Mouse (Mus musculus): ENCODE measurements at regions not wholly inside any gene's neighbourhood (a gene's known extent, or its start where the extent isn't known, plus 50 kb on each side); places are given as distances from the start of the nearest gene placed in this dataset.
A peak's percentile ranks its signal among the peaks of the same experiment; 100 is the strongest.
"Not testable (repeated sequence)": the region's sequence is repeated elsewhere in the genome, so short reads cannot be mapped to it uniquely, and the experiment has no call there.

- peak; percentile 82 for DNase-seq (ENCODE audit: low spot score)
Measured at GRCm38 (mm10) chr17:83997778-83998177, 150.0 kb upstream of the Haao start.

DNA sequence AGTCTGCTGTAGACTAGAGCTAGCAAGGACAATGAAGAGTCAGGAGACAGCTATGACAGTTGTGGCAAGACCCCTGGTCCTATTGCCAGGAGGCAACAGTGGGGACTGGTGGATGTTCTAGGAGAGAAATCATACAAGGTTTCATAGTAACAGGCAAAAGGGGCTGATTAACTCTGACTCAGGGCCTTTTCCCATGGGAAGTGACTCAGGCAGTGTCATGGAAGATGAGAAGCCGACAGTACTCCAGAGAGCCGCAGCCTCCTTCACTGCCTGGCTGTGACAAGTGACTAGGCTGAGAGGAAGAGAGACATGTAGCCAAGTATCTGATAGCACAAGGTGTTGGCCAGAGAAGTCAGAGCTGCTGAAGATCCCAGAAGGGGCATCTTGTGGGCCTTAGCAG, 145.3 kb upstream of the Haao start:
- no peak for DNase-seq (ENCODE audit: low spot score)

- peak; percentile 69 for DNase-seq (ENCODE audit: low spot score)
Measured at GRCm38 (mm10) chr17:83990421-83991365, 142.9 kb upstream of the Haao start.

GRCm38 (mm10) chr17:83988897-83989296, 141.1 kb upstream of the Haao start:
- DNase-seq (ENCODE audit: low spot score) = no peak

GRCm38 (mm10) chr17:83988165-83988564, 140.4 kb upstream of the Haao start:
- DNase-seq (ENCODE audit: low spot score) = no peak

GRCm38 (mm10) chr17:83987683-83988082, 139.9 kb upstream of the Haao start:
- no peak for DNase-seq (ENCODE audit: low spot score)

GRCm38 (mm10) chr17:83985916-83986578, 138.3 kb upstream of the Haao start:
- peak; percentile 53 for DNase-seq (ENCODE audit: low spot score)

DNA sequence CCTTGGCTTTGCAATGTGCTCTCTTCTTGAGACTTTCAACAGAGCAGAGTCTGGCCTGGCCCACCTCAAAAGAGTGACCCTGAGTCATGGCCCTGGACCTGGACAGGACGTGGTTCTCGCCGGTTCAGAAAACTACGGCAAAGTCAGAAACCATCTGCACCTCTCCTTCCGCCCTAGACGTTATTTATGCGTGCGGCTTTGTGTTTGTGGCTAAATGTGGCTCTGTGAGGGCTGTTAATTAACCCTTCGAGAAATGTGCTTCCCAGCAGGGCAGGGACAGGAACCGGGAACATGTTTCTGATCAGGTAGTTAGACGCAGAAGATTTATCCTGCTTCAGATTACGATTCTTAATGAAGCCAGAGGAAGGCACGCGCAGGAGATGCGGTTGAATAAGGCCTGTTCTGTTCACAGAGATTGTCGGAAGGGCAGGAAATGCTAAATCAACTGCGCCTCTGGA, 137.6 kb upstream of the Haao start:
- DNase-seq (ENCODE audit: low spot score) = peak; percentile 46

- no peak for DNase-seq (ENCODE audit: low spot score)
Measured at GRCm38 (mm10) chr17:83983837-83984388, 136.2 kb upstream of the Haao start.

DNA sequence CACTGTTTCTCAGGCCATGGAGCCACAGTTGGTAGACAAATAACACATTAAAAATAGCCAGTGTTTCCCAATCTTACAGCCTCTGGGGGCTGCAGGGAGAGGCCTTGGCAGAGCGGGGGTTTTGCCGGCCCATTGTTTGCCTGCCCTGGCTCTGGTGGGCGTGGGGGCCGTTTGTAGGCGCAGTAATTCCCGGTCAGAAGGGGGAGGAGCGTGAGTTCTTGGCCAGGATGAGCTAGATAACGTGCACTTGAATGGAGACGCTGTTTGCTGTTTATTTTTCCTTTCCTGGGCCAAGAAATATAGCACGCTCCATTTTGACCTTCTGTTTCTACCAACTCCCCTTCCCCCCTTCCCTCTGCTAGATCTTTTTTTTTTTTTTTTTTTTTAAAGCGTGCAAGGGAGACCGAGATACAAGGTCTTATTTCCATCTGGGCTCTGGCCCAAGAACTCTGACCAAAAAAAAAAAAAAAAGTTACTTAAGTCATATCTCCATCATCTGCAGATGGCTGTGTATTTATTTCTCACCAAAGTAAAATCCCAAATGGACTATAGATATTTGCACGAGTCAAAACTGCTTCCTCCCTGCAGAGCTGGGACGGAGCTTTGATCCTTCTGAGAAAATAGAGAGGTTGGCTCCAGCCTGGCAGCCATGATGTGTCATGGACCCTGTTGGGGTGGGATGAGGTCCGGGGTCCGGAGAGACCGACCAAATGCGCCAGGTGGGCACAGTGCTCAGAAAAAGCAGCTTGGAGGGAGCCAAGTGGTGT, 135.5 kb upstream of the Haao start:
- no peak for DNase-seq (ENCODE audit: low spot score)

DNA sequence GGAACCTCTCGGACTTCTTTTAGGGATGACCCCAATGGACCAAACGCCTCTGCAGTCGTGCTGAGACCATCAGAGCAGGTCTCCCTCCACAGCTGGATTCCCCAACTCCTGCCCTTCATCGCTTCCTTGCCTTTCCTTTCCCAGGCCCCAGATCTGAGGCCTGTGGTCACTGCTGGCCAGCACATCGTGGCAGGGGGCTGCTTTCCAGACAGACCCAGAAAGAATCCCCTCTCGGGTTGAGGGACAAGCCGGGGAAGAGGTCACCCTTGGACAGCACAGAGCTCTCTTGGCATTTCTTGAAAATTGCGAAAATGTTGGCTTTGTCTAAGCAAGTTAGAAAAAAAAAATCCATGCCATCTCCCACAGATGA, 134.9 kb upstream of the Haao start:
- no peak for DNase-seq (ENCODE audit: low spot score)

- no peak for DNase-seq (ENCODE audit: low spot score)
Measured at GRCm38 (mm10) chr17:83978858-83979470, 131.2 kb upstream of the Haao start.

DNA sequence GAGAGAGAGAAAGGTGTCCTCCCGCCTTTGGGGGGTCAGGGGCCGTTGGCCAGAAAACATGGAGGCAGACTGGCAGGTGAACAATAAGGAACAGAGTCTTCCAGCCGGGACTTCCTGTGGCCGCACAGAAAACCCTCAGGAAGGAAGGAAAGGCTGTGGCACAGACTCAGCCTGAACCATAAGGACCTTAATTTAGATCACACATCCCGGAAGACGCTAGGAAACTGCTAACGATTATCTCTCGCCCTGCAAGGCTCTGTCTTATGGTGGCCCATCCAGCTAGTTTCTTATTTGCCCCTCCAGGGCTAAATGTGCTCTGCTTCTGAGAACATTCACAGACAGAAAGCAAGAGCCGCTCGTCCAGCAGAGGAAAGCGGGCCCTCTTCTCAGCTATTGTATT, 130.0 kb upstream of the Haao start:
- no peak for DNase-seq (ENCODE audit: low spot score)

DNA sequence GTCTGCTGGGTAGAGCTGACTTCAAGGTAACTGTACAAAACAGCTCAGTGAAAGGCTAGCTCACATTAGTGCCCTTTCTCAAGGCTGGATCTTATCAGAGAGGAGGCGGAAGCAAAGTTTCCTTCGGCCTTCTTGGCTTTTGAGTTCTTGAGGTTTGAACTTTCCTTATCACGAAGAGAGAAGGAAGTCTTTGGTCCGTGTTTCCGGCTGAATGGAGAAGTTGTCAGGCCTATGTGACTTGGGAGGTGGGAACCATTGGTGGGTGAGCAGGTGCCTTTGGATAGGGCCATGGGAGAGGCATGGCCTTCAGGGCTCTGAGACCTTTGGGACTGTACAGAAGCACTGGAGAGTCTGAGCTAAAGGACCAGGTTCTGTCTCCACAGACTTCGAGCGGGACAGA, 128.1 kb upstream of the Haao start:
- no peak for DNase-seq (ENCODE audit: low spot score)

- peak; percentile 78 for DNase-seq (ENCODE audit: low spot score)
Measured at GRCm38 (mm10) chr17:83973461-83974350, 125.9 kb upstream of the Haao start.

- DNase-seq (ENCODE audit: low spot score) = no peak
Measured at GRCm38 (mm10) chr17:83972874-83973273, 125.1 kb upstream of the Haao start.

DNA sequence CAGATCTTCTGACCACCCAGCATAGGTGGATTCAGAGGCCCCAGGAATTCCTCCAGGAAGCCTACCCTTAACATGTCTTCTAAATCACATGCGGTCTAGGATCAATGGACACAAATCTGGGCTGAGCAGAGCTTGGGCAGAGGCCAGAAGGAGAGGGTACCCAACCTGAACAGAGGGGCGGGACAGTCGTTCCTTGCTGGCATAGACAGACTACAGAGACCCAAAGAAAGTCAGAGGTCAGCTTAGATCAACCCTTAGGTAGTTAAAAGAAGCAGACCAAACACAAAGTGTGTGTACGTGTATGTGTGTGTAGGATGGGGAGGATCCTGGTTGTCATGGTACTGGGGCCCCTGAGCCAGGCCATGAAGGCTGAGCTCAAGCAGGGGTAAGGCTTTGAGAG, 124.7 kb upstream of the Haao start:
- DNase-seq (ENCODE audit: low spot score) = no peak

- no peak for DNase-seq (ENCODE audit: low spot score)
Measured at GRCm38 (mm10) chr17:83972026-83972425, 124.3 kb upstream of the Haao start.

- no peak for DNase-seq (ENCODE audit: low spot score)
Measured at GRCm38 (mm10) chr17:83969407-83969826, 121.7 kb upstream of the Haao start.

DNA sequence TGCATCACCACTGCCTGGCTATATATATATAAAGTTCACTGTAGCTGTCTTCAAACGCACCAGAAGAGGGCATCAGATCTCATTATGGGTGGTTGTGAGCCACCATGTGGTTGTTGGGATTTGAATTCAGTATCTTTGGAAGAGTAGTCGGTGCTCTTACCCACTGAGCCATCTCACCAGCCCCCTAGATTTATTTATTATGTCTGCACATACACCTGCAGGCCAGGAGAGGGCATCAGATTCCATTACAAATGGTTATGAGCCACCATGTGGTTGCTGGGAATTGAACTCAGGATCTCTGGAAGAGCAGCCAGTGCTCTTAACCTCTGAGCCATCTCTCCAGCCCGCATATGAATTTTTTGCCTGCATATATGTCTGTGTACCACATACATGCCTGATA, 120.4 kb upstream of the Haao start:
- DNase-seq (ENCODE audit: low spot score) = not testable (repeated sequence)
